Mouse (Mus musculus) ZHBTc4 (cell line): ENCODE data around the gene Dxo.

Experiments
- DNase-seq: peaks from one replicate; pipeline ENCODE4 v3.0.0-alpha.2; 2011; ENCODE audit warnings: low read depth, low spot score

Gene Dxo

GRCm38 (mm10) chr17:34881683-34882310 is 45.0 kb downstream of the Dxo start, which contains the start of gene Gm20547:
Gm20547 (minus strand) TSS chr17:34882042.
- peak; percentile 35 for DNase-seq

DNA sequence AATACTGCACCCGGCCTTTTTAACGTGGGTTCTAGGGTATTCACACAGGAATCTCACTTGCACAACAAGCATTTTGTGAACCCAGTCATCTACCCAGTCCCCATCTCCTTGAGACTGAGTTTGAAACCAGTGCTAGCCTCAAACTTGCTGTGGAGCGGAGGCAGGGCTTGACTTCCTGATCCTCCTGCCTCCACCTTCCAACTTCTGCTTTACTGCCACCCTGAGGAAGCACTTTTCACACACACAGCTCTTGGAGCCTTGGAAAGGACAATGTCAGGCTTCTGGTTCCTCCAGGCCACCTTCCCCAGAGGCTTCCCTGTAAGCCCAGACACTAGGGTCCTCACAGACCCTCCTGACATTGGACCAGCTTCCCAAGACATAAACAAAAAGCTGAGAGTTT is 46.5 kb downstream of the Dxo start:
- no peak for DNase-seq

DNA sequence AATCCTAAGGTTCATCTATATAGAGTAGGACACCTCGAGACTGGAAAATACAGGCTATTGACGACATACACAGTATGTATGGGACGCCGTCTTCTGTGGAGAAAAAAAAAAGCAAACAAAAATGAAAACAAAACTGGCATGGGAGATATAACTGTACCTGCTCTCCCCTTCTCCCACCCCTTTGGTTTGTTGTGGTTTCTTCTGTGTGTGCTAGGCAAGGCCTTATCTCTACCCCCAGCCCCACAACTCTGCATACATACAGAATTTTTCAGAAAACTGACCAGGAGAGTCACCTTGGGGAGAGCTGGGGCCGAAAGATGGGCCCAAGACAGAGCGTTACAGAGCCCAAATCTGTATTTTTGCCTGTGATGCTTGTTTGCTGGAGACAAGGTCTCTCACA is 47.9 kb downstream of the Dxo start:
- no peak for DNase-seq

- DNase-seq: no peak
Observed at GRCm38 (mm10) chr17:34885615-34886014, 48.8 kb downstream of the Dxo start.

DNA sequence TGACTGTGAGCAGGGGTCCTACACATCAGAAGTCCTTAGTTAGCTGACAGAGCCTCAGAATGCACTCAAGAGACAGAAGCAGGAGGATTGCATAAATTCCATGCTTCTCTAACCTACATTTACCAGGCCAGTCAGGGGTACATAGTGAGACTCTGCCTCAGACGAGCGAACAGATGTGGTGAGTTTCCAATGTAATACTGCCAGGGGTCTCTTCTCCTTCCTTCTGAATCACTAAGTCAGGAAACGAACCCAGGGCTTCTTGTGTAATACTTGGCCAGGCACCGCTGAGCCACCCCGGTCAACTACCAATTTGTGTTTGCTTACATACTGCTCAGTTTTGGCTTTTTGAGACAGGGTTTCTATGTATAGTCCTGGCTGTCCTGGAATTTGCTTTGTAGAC is 51.1 kb downstream of the Dxo start:
- no peak for DNase-seq
